Mouse (Mus musculus) limb, embryonic 11.5 days (tissue): ENCODE measurements around the gene Ybey. TPM values are rescaled to one million over a fixed set of nuclear protein-coding genes. Genes with fewer than 3 reads are reported as not detected.

Experiments used
- ATAC-seq: fragments of 200-750 bp; cut with Nextera tagmentation; 2 replicates; pipeline ENCODE4 v1.8.0; 2017; ENCODE audit warnings: low read depth; ENCODE audit not compliant: insufficient number of reproducible peaks, low FRiP score, low TSS enrichment
- DNase-seq: peaks from one replicate; pipeline ENCODE4 v3.0.0-alpha.2; 2015; ENCODE audit warnings: low spot score
- H3K27ac ChIP-seq: fragments of 300-500 bp; sonication (generic); replicated peaks from 2 replicates; pipeline ENCODE4 v1.5.1; 2014; ENCODE audit warnings: low read depth, mild to moderate bottlenecking, low read length
- H3K27me3 ChIP-seq: fragments of 300-500 bp; sonication (generic); 2 replicates; pipeline ENCODE4 v1.6.1; 2014; ENCODE audit warnings: mild to moderate bottlenecking, low read length, mixed read lengths; ENCODE audit not compliant: control insufficient read depth, insufficient read depth
- H3K36me3 ChIP-seq: fragments of 300-500 bp; sonication (generic); 2 replicates; pipeline ENCODE4 v1.6.1; 2014; ENCODE audit warnings: mild to moderate bottlenecking, low read length, moderate library complexity, mixed read lengths; ENCODE audit not compliant: control insufficient read depth, insufficient read depth
- H3K4me1 ChIP-seq: fragments of 300-500 bp; sonication (generic); 2 replicates; pipeline ENCODE4 v1.6.1; 2014; ENCODE audit warnings: low read length, mixed read lengths; ENCODE audit not compliant: control insufficient read depth, insufficient read depth
- H3K4me2 ChIP-seq: fragments of 300-500 bp; sonication (generic); 2 replicates; pipeline ENCODE4 v1.6.1; 2014; ENCODE audit warnings: low read depth, mild to moderate bottlenecking, moderate library complexity; ENCODE audit not compliant: severe bottlenecking
- H3K4me3 ChIP-seq: fragments of 300-500 bp; sonication (generic); 2 replicates; pipeline ENCODE4 v1.5.1; 2014; ENCODE audit warnings: low read depth, low read length
- H3K9ac ChIP-seq: fragments of 300-500 bp; sonication (generic); 2 replicates; pipeline ENCODE4 v1.6.1; 2014; ENCODE audit warnings: mild to moderate bottlenecking, low read length
- H3K9me3 ChIP-seq: fragments of 300-500 bp; sonication (generic); 2 replicates; pipeline ENCODE4 v1.6.1; 2016; ENCODE audit warnings: low read length; ENCODE audit not compliant: control insufficient read depth
- whole genome bisulfite sequencing: fragments of 180-500 bp; shearing (Covaris S2); extraction: QIAGEN DNeasy Blood & Tissue Kit; methylation state at CpG from one replicate; pipeline ENCODE4 v1.1.7; 2014; 5-methylcytosine and 5-hydroxymethylcytosine counted together
- polyA plus RNA-seq: library from polyadenylated mRNA; unstranded; fragments of >200 nt; fragmentation: Nextera tagmentation; extraction: Ambion mirVana; gene quantifications from 2 replicates; pipeline ENCODE4 v1.2.1, GENCODE M21; 2014

Ybey gene
- polyA plus RNA-seq, 1 experiment from 2014 or later = 7.0 TPM

DNA sequence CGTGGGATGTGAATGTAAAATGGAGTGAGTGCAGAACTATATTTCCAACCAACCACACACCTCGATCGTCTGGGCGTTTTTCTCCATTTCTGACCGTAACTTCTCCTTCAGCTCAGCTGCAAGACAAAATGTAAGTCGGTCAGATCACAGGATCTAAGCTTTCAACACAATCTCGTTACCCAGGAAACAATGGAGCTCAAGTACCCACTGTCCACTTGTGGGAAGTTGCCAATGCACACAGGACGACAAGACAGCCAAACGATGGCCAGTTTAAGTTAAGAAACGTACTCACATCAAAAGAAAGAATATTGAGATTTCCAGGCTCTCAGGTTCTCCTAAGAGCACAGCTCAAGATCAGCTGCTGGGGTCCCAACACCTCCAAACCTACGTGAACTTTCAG lies 35.0 kb downstream of the Ybey start:
- no peaks in the 10 kb centered on the region for H3K9me3 ChIP-seq
- 93% methylated on average over 11 of the region's 11 CpGs for WGBS
- ATAC-seq (no peak), DNase-seq (no peak)
- H3K4me3 ChIP-seq = no peak overlapping the region
- H3K4me2 ChIP-seq = no peak overlapping the region
- H3K9ac ChIP-seq = no peak overlapping the region
- no peaks in the 10 kb centered on the region for H3K27me3 ChIP-seq
- H3K4me1 ChIP-seq = no peaks in the 10 kb centered on the region
- H3K27ac ChIP-seq = no peak overlapping the region
- peaks cover 53% of the 10 kb centered on the region for H3K36me3 ChIP-seq

DNA sequence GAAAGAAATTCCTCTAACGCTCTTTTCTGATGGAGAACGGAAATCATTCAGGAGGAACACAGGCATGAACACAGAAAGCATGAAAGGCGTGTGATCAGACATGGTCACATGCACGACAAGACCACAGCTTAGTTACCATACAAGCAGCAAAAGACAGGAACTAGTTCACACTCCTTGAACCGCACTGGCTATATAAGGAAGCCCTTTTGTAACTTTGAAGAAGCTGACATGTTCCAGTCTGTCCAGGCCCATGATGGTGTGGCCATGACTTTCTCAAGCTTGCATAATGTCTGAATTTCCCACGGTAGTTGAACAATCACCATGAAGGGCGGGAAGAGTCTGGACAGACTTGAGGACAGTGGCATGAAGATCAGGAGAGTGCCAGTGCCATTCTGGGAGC lies 43.2 kb downstream of the Ybey start:
- no peaks in the 10 kb centered on the region for H3K27me3 ChIP-seq
- no peak overlapping the region for H3K27ac ChIP-seq
- no peaks in the 10 kb centered on the region for H3K9me3 ChIP-seq
- no peak overlapping the region for H3K4me2 ChIP-seq
- 95% methylated on average over 7 of the region's 7 CpGs for WGBS
- H3K4me1 ChIP-seq = no peaks in the 10 kb centered on the region
- ATAC-seq = no peak
- H3K4me3 ChIP-seq = no peak overlapping the region
- H3K36me3 ChIP-seq = peaks cover 32% of the 10 kb centered on the region
- no peak overlapping the region for H3K9ac ChIP-seq
- no peak for DNase-seq

GRCm38 (mm10) chr10:76416811-76417210 lies 52.1 kb downstream of the Ybey start:
- Histone ChIP-seq H3K4me2 (no peak overlapping the region), H3K36me3 (peaks cover 43% of the 10 kb centered on the region), H3K9me3 (no peaks in the 10 kb centered on the region), H3K27me3 (no peaks in the 10 kb centered on the region), H3K4me1 (no peaks in the 10 kb centered on the region), H3K4me3 (no peak overlapping the region), H3K27ac (no peak overlapping the region), H3K9ac (no peak overlapping the region)
- 94% methylated on average over 12 of the region's 12 CpGs for WGBS
- DNase-seq (no peak), ATAC-seq (no peak)

Other genes starting within 250 kb of the Ybey start
- 49.1 and 51.0 TPM in 2 replicates for gene Prmt2, start 231.2 kb downstream of the Ybey start, polyA plus RNA-seq
- 0.13 and 0.23 TPM in 2 replicates for gene S100b, start 215.3 kb downstream of the Ybey start, polyA plus RNA-seq
- gene Dip2a, start 123.8 kb downstream of the Ybey start, polyA plus RNA-seq = 4.5 and 5.2 TPM in 2 replicates
- not detected in 2 replicates for gene AC141477.1, start 28.7 kb downstream of the Ybey start, polyA plus RNA-seq
- 18.6 and 19.0 TPM in 2 replicates for gene Pcnt, start 26.3 kb downstream of the Ybey start, polyA plus RNA-seq
- not detected in 2 replicates for gene 2610028H24Rik, start 20.0 kb downstream of the Ybey start, polyA plus RNA-seq
- gene Mcm3ap, start 187 bp downstream of the Ybey start, polyA plus RNA-seq = 70.2 and 87.6 TPM in 2 replicates
- 32.8 and 38.4 TPM in 2 replicates for gene Lss, start 62.5 kb upstream of the Ybey start, polyA plus RNA-seq
- gene Spatc1l, start 93.2 kb upstream of the Ybey start, polyA plus RNA-seq = not detected in 2 replicates
- not detected in 2 replicates for gene Ftcd, start 106.5 kb upstream of the Ybey start, polyA plus RNA-seq
- 10.1 and 10.3 TPM in 2 replicates for gene Col6a2, start 154.5 kb upstream of the Ybey start, polyA plus RNA-seq